Mouse (Mus musculus) layer of hippocampus, adult 9-11 months (tissue): Measurements from ENCODE around the gene Smg8.
"Not testable (repeated sequence)": the region's sequence is repeated elsewhere in the genome, so short reads cannot be mapped to it uniquely, and the experiment has no call there.

Source experiments
- DNase-seq: peaks from one replicate; pipeline ENCODE4 v3.0.0; 2022

The Smg8 gene

GRCm38 (mm10) chr11:87086290-87086984 is at the start of gene Smg8:
Smg8 (minus strand) TSS chr11:87086774.
- DNase-seq, result peak; percentile 75

- DNase-seq, result peak; percentile 37
These were observed 49.7 kb upstream of the Smg8 start for GRCm38 (mm10) chr11:87136233-87136632.

- peak; percentile 92 for DNase-seq
These were observed 40.5 kb upstream of the Smg8 start, which contains the start of gene Trim37 for GRCm38 (mm10) chr11:87126824-87127816. Trim37 (plus strand) TSS chr11:87127077.

DNA sequence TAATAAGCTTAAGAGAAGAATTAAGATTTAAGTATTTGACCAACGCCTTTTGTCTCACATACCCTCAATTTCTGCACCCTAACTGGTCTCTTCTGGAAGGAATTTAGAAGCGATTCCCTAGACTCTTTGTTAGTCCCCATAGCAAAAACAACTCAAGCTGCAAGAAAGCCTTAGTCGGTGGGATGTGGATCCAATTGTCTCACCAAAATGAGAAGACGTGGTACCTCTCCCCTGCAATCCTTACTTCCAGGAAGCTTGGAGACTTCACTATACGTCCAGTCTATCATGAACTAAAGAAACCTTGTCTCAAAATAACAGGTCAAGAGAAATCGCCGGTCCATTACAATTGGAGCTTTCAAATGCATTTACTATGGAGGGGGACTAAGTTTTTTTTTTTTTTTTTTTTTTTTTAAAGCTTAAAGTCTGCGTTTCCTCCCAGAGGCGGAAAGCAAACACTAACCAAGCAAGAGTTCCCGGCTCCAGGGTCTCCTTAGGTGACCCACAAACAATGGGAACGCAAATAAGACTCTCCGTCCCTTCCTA is 39.8 kb upstream of the Smg8 start:
- no peak for DNase-seq

DNA sequence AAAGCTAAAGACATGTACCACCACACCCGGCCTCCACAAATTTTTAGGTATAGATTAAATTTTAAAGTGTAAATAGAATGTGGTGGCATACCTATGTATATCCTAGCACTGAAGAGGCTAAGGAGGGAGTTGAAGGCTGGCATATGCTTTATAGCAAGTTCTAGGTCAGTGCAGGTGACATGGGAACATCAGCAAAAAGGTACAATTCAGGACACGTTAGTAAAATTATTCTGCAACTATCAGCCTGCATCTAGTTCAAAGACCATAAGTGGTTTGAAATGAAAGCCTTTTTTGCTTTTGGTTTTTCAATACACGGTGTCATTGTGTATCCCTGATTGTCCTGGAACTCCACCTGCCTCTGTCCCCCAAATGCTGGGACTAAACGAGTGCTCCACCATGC is 39.0 kb upstream of the Smg8 start:
- DNase-seq, result no peak

- DNase-seq, result no peak
These were observed 35.3 kb upstream of the Smg8 start for GRCm38 (mm10) chr11:87121864-87122263.

DNA sequence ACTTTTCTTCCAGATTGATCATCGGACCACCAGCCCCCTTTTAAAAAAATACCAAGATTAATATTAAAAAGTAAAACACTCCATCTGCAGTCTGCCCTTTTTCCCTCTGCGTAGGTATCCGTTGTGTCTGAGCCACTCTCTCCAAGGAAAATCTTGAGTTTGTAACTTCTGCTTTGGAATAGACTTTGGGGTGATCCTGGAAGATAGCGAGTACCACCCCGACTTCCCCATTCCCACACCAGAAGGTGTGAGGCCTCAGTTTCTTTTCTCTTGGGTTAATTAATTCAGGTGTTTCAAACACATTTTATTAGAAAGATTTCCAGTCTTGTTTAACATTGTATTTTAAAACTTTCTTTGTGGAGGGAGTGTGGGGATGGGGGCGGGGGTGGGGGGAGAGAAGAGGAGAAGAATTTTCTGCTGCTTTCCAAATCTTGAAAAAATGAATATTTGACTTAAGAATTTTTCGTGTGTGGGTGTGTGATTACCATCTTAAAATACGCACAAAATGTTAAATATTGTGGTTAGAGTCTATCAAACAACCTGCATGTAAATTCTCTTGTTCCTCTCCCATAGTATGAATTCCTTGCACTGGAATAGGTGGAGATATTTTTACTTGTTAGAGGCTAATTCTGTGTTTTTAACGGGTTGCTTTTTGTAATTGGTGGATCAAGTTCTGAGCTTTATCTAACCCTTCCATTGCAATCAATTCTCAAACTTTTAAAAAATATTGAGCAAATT is 23.8 kb upstream of the Smg8 start:
- no peak for DNase-seq

GRCm38 (mm10) chr11:87109519-87110171 is 23.1 kb upstream of the Smg8 start:
- DNase-seq, result no peak

GRCm38 (mm10) chr11:87108755-87109518 is 22.4 kb upstream of the Smg8 start, which contains the start of gene Ska2:
Ska2 (plus strand) TSS chr11:87109234.
- peak; percentile 99 for DNase-seq

DNA sequence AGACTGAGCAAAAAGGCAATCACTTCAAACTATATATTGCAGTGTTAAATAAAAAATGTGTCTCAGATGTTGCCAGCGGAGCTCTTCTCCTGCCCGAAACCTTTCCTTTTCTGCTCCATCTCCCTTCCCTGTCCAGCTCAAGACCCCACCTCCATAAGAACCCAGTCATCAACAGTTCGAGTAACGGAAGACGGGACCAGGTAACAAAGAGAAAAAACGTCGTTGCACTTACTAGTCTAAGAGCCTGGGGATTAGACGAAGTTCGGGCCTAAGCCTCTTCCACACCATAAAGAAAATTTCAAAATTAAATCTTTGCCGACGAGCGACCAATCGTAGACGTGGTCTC is 21.8 kb upstream of the Smg8 start, which contains the start of gene Prr11:
Gene Prr11, minus strand, starts transcription at position 300 of the 346 bp plus-strand sequence.
- DNase-seq, result no peak

DNA sequence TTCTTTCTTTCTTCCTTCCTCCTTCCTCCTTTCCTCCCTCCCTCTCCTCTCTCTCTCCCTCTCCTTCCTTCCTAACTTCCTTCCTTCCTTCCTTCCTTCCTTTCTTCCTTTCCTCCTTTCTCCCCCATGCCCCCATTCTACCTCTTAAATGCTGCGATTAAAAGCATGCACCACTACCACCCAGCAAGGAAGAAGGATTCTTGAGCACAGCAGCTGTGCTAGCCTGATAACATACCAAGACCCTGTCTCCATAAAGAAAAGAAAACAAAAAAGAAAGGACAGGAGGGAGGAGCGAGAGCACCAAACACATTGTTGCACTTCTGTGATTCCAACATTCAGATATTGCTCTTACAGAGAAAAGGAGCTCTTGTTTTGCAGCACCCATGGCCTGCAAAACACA is 568 bp upstream of the Smg8 start:
- DNase-seq, result no peak

- DNase-seq, result no peak
These were observed 1.1 kb downstream of the Smg8 start for GRCm38 (mm10) chr11:87085461-87085860.

GRCm38 (mm10) chr11:87083712-87084111 is 2.9 kb downstream of the Smg8 start:
- DNase-seq, result no peak

- DNase-seq, result peak; percentile 90
These were observed 12.6 kb downstream of the Smg8 start, which contains the start of gene Gdpd1 for GRCm38 (mm10) chr11:87073866-87074440. Gdpd1 (minus strand) TSS chr11:87074062.

GRCm38 (mm10) chr11:87073343-87073865 is 13.2 kb downstream of the Smg8 start:
- DNase-seq, result peak; percentile 75

DNA sequence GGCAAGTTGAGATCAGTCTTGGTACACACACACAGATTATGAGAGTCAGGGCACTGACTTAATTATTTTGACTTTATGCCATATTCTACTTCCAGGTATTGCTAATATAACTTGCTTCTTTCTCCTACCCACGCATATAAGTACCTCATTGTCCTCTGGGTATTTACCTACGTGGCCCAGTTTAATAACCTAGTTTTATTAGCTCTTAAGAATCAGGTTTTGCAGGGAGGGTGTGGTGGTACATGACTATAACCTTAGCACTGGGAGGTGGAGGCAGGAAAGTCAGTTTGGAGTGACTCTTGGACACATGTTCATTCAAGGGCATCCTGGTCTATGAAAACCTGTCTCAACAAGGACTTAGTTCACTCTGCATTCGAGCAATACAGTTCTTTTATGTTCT is 24.5 kb downstream of the Smg8 start:
- DNase-seq, result no peak

DNA sequence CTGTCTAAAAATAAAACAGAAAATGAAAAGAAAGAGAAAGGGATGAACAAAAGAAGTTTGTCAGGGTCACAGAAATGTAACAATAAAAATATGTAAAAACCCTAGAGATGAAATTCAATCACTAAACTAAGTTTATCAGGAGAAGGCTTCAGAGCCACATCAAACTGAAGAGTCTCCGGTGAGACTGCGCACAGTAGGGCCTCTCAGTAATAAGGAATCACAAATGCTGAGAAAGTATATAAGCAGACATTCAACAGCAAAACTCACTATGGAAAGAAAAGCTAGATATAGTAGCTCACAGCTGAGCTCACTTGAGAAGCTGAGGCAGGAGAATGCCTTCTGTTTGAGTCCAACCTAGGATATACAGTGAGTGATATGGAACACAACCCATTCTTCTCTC is 26.2 kb downstream of the Smg8 start:
- DNase-seq, result no peak

DNA sequence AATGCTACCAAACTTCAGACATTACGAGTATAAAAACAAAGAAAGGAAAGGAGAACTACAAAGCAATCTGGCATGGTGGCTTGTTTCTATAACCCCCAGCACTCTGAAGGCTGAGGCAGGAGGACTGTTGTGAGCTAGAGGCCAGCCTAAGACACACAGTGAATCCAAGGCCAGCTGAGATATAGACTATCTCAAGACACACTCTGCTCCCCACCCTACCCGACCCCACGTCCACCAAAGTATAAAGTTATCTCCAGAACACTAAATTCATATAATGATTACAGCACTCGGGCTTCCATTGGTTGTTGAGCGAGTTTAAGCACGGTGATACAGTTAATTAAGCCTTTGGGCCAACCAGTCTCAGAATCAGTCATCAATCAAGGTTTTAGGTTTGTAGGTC is 30.3 kb downstream of the Smg8 start:
- DNase-seq, result no peak

- DNase-seq, result not testable (repeated sequence)
These were observed 37.7 kb downstream of the Smg8 start for GRCm38 (mm10) chr11:87048900-87049299.

DNA sequence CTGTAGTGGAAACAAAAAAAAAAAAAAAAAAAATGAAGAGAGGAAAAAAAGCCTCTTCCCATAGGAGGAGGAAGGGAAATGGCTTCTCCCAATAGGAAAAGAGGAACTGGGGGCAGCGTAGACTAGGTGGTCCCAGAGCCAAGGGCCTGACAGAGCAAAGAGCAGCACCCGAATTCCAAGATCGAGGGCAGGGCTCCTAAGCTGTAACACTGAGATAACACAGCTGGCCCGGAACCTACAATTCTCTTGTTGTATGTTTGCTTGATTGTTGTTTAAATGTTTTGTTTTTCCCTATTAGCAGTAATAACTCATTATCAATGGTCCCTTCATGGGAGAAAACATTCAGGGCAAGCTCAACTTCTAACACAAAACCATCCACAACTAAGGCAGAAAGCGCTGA is 39.6 kb downstream of the Smg8 start:
- DNase-seq, result no peak

DNA sequence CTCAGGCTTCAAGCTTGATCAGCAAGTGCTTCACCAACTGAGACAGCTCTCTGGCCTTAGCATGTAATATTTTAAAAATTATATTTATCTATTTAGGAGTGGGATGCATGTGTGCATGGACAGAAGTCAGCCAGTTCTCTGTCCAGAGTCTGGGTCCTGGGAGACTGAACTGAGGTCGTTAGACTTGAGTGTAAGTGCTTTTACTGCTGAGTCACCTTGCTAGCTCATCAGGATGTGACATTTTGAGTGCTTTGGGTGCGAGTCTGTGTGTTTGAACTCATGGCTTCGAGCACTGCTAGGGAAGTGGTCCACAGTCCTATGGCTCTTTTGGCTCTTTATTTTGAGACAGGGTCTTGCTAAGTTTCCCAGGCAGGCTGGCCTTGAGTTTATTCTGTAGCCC is 43.5 kb downstream of the Smg8 start:
- DNase-seq, result no peak
